Mouse (Mus musculus): Measurements from ENCODE around the gene Ifnl3.
"Not testable (repeated sequence)": the region's sequence is repeated elsewhere in the genome, so short reads cannot be mapped to it uniquely, and the experiment has no call there.

Ifnl3 gene

GRCm38 (mm10) chr7:28522536-28522935 is at the start of gene Ifnl3:
Gene Ifnl3, plus strand, starts transcription at chr7:28522836.
- not testable (repeated sequence) for DNase-seq (ENCODE audit: low spot score)

GRCm38 (mm10) chr7:28476191-28476590 is 46.4 kb upstream of the Ifnl3 start:
- DNase-seq (ENCODE audit: low spot score): no peak

DNA sequence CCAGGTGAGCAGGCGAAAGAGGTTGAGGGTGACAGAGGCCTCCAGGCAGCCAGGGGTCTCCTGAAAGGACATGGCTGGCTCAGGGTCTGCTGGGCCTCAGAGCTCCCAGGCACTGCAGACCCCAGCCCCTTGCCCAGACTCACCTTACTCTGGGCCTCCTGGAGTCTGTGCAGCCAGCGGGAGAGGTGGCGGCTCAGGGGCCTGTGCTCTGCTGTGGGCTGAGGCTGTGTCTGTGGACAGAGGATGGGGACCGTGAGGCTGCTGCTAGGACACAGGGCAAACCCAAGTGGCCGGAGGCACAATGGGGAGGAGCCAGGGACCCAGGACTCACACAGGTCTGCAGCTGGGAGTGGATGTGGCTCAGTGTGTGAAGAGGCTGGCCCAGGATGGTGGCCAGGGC is 45.3 kb upstream of the Ifnl3 start:
- DNase-seq (ENCODE audit: low spot score): no peak

- DNase-seq (ENCODE audit: low spot score): no peak
Measured at GRCm38 (mm10) chr7:28478854-28479253, 43.8 kb upstream of the Ifnl3 start.

GRCm38 (mm10) chr7:28482854-28483253 is 39.8 kb upstream of the Ifnl3 start:
- no peak for DNase-seq (ENCODE audit: low spot score)

- DNase-seq (ENCODE audit: low spot score): no peak
Measured at GRCm38 (mm10) chr7:28484192-28484591, 38.4 kb upstream of the Ifnl3 start.

DNA sequence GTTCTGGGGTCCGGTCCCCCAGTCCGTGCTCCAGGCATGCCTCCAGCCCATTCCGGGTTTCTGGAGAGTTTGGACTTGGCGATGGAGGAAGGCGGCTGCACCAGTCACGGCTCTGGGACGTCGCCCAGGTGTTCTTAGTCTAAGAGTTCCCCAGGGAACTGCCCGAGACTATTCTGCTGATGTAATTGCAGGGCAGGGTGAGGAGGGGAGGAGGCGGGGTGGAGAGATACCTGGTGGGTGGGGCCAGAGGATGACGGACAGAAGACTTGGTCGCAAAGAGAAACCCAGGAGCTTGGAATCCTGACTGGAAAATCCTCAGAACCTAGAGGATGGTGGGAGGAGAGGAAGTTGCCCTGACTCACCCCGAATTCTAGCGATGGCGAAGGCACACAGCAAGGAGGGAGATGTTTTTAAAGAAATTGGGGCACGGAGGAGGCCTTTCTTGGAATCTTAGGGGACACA is 34.6 kb upstream of the Ifnl3 start:
- no peak for DNase-seq (ENCODE audit: low spot score)

DNA sequence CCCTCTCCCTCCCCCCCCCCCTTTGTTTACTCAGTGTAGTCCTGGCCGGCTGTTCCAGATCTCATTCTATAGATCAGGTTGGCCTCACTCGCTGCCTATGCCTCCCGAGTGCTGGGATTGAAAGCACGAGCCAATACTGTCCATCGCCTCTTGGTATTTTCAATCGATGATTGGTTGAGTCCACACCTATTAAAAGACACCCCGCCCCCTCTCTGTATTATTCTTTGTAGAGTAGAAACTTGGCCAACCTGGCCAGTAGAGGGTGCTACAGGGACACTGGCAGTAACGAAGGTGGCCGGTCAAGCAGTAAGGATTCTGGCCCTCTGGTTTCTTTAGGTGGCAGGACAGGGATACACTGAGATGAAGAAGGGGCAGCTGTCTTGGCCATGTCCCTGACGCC is 32.2 kb upstream of the Ifnl3 start:
- DNase-seq (ENCODE audit: low spot score): peak; percentile 37

DNA sequence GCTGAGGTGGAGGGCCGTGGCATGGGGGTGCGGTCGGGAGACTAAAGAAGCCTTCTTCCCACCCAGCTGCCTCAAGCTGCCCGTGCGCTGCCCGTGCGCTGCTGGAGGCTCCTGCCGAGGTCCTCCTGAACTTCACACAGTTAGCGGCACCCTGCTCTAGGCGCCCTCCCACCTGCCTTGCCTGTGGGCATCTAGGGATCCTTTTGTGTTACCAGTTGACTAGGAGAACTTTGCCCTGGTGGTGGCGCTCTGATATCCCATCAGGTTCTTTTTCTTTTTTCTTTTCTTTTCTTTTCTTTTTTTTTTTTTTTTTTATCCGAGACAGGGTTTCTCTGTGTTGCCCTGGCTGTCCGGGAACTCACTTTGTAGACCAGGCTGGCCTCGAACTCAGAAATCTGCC is 31.7 kb upstream of the Ifnl3 start:
- DNase-seq (ENCODE audit: low spot score): no peak

DNA sequence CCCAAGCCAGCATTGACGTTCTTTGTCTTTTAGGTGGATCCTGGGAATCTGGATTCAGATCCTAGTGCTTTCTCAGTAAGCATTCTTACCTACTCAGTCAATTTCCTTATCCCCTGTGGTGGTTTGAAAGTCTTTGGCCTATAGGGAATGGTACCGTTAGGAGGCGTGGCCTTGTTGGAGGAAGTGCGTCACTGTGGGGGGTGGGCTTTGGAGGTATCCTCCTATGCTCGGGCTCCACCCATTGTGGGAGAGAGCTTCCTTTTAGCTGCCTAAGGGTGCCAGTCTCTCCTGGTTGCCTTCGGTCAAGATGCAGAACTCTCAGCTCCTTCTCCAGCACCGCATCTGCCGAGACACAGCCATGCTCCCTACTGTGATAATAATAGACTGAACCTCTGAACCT is 30.3 kb upstream of the Ifnl3 start:
- DNase-seq (ENCODE audit: low spot score): no peak

DNA sequence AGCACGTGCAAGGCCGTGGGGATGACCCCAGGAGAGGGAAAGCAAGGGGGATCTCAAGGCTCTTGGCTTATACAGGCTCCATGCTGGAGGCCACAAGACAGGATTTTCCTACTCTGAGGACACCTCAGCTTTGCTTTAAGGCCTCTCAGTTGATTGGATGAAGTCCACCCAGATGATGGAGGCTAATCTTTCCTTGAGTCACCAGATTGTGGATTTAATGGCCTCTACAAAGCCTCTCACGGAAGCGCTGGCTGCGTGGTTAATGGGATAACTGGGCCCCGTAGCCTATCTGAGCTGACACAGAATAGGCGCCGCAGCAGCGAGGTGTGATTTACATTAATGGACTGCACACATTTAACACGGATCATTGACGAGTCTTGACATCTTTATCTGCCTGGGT is 27.2 kb upstream of the Ifnl3 start:
- no peak for DNase-seq (ENCODE audit: low spot score)

- peak; percentile 29 for DNase-seq (ENCODE audit: low spot score)
Measured at GRCm38 (mm10) chr7:28505585-28505984, 17.1 kb upstream of the Ifnl3 start.

- not testable (repeated sequence) for DNase-seq (ENCODE audit: low spot score)
Measured at GRCm38 (mm10) chr7:28509121-28509520, 13.5 kb upstream of the Ifnl3 start.

GRCm38 (mm10) chr7:28510405-28510974 is 12.1 kb upstream of the Ifnl3 start, which contains the start of gene Ifnl2:
Gene Ifnl2, minus strand, starts transcription at chr7:28510455.
- DNase-seq (ENCODE audit: low spot score): not testable (repeated sequence)

DNA sequence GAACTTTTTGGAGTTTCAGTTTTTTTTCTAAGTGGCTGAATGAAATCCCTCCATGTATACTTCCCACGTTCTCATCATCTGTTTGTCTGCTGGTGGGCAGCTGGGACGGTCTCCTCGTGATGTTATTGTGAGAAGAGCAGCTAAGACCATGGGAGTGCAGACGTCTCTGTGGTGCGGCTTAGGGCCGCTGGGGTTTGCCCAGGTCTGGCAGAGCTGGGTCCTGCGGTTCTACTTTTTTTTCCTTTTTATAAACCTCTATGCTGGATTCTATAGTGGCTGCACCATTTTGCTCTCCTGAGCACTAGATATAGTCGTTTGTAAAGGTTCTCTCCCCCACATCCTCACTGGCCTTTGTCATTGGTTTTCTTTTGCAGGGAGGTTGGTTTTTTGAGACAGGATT is 11.2 kb upstream of the Ifnl3 start:
- DNase-seq (ENCODE audit: low spot score): no peak

DNA sequence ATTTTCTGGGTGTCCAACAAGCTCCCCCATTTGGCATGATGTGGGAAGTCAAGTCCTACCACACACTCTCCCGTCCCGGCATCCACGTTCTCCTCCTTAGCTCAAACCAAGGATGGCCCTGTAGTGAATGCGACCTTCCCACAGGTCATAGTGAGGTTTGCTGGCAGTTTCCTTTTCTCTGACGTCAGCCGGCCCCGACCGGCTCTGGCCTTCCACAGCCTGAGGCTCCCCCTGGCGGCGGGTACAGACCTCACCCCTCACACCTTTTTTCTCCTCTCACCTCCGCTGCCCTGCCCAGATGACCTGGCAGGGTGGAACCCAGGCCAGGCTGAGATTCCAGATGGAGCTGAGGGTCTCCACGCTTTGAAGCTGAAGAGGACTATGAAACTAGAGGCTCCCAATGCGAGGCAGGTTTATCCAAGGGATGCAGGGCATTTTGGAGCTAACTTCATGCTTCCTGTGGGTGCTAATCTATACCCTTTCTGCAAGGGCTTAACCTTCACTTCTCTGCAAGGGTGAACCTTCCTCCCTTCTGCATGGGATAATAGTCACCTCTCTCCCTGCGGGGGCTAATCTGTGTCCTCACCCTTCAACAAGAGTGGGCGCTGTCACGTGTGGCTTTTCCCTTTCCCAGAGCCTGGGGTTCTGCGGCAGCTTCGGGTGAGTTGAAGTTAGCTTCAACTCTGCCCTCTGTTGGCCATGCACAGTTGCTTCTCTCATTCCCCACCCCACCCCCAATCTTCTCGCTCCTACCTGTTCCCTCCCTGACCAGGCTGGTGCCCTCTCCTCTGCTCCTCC is 5.5 kb downstream of the Ifnl3 start:
- peak; percentile 79 for DNase-seq (ENCODE audit: low spot score)

DNA sequence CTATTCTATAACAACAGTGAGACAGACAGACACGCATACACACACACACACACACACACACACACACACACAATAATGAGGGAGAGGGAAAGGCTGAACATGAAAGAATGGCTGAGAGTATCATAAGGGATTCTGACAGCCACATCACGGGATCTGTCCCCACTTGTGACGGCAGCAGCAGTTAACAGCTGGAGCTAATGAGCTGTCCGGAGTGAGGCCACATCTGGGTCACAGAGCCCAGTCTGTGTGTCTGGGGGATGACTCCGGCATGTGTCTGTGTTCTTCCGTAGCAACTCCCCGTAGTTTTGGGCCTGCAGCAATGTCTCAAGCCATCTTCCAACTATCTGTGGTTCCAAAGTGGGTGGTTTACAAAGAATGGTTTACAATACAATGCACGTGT is 9.4 kb downstream of the Ifnl3 start:
- no peak for DNase-seq (ENCODE audit: low spot score)

GRCm38 (mm10) chr7:28538886-28539285 is 16.2 kb downstream of the Ifnl3 start:
- not testable (repeated sequence) for DNase-seq (ENCODE audit: low spot score)

GRCm38 (mm10) chr7:28540526-28540925 is 17.9 kb downstream of the Ifnl3 start, which contains the start of gene Sycn:
Gene Sycn, plus strand, starts transcription at chr7:28540885.
- no peak for DNase-seq (ENCODE audit: low spot score)

DNA sequence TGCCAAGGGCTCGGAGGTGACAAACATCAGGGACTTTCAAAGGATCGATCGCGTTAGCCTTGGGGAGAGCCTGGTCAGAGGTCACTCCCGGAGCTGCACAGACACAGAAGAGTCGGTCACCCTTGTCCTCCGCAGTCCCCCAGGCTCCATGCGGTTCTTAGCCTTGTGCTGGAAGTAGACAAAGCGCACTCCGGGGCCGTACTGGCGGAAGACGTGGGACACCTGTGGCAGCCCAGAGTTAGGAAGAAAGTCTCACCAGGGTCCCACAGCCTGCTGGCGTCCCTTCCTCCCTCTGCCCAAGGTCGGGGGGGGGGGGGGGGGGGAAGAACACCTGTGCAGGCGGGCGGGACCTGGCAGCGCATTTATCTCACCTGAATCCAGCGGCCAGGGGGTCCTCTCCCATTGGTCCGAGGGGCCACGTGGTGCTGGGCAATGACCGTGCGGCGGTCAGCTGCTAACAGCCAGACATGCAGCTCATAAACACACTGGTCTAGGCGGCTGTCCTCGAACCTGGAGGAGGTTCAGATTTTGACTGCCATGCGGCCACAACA is 21.5 kb downstream of the Ifnl3 start:
- no peak for DNase-seq (ENCODE audit: low spot score)

DNA sequence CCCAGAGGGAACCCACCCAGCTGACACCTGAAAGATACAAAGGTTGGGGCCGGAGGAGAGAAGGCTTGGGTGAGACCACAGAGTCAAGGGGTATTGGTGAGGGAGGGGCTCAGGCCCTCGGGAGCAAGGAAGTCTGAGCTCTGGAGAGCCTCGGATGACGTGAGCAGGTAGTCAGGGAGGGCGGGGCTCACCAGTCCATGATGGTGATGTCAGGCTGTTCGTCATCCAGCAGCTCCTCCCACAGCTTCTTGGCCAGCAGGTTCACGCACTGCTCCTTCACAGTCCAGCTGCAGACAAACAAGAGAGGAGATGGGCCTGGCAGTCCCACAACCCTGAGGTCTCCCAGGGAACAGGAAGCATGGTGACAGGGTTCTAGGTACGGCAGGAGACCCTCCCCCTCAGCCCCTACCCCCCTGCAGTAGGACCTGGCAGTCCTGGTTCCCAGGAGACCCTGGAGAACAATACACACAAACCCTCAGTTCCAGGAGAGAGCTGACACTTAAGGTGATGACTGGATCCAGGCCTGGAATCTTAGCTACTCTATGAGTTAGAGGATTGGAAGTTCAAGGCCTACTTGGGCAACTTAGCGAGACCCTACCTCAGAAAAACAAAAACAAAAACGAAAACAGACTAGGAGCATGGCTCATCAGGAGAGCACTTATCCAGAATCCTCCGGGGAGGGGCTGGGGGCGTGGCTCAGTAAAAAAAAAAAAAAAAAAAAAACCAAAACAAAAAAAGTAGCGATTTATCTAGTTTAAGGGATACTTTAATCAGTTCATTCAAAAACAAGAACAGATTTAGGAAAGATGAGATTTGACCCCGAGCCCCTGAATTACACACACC is 22.6 kb downstream of the Ifnl3 start:
- DNase-seq (ENCODE audit: low spot score): no peak

DNA sequence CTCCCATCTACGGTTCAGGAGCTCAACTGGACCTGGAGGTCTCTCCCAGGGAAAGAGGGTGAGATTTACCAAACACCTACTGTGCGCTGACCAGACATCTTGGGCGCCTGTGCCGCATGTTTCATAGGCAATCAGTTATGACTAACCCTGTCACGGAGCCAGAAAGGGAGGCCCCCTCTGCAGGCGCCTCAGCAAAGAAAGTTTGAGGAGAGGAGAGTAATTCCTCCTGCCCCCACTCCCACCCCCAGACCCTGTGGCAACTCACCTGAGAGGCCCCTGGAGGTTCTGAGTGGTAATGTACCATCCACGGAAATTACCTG is 23.2 kb downstream of the Ifnl3 start:
- DNase-seq (ENCODE audit: low spot score): no peak

Measured in ovary, postnatal 36 days (tissue).